Mouse (Mus musculus) heart, embryonic 13.5 days (tissue): Measurements from ENCODE around the gene Myf6. TPM values are rescaled to one million over a fixed set of nuclear protein-coding genes. Genes with fewer than 3 reads are reported as not detected.

ENCODE experiments used
- ATAC-seq: fragments of 200-750 bp; cut with Nextera tagmentation; 2 replicates; pipeline ENCODE4 v1.8.0; 2017; ENCODE audit warnings: moderate TSS enrichment; ENCODE audit not compliant: insufficient number of reproducible peaks, low FRiP score, low TSS enrichment; ENCODE audit errors: extremely low read depth
- H3K27ac ChIP-seq: fragments of 300-500 bp; sonication (generic); replicated peaks from 2 replicates; pipeline ENCODE4 v1.5.1; 2015; ENCODE audit warnings: moderate library complexity, mild to moderate bottlenecking, inconsistent platforms
- H3K27me3 ChIP-seq: fragments of 300-500 bp; sonication (generic); replicated peaks from 2 replicates; pipeline ENCODE4 v1.6.1; 2015; ENCODE audit warnings: mild to moderate bottlenecking, inconsistent platforms
- H3K36me3 ChIP-seq: fragments of 300-500 bp; sonication (generic); 2 replicates; pipeline ENCODE4 v1.6.1; 2015; ENCODE audit warnings: mild to moderate bottlenecking, inconsistent platforms
- H3K4me1 ChIP-seq: fragments of 300-500 bp; sonication (generic); 2 replicates; pipeline ENCODE4 v1.6.1; 2015; ENCODE audit warnings: inconsistent platforms
- H3K4me2 ChIP-seq: fragments of 300-500 bp; sonication (generic); 2 replicates; pipeline ENCODE4 v1.6.1; 2015; ENCODE audit warnings: inconsistent platforms, mild to moderate bottlenecking, moderate library complexity
- H3K4me3 ChIP-seq: fragments of 300-500 bp; sonication (generic); 2 replicates; pipeline ENCODE4 v1.5.1; 2015; ENCODE audit warnings: moderate library complexity, mild to moderate bottlenecking, inconsistent platforms
- H3K9ac ChIP-seq: fragments of 300-500 bp; sonication (generic); 2 replicates; pipeline ENCODE4 v1.6.1; 2015; ENCODE audit warnings: inconsistent platforms, mild to moderate bottlenecking, moderate library complexity
- H3K9me3 ChIP-seq: fragments of 300-500 bp; sonication (generic); 2 replicates; pipeline ENCODE4 v1.6.1; 2016; ENCODE audit warnings: inconsistent platforms
- WGBS: fragments of 180-500 bp; shearing (Covaris S2); methylation state at CpG from one replicate; pipeline ENCODE4 v1.1.7; 2015; ENCODE audit warnings: mixed read lengths; 5-methylcytosine and 5-hydroxymethylcytosine counted together
- polyA plus RNA-seq: library from polyadenylated mRNA; unstranded; fragments of >200 nt; fragmentation: Nextera tagmentation; extraction: Ambion mirVana; gene quantifications from 2 replicates; pipeline ENCODE4 v1.2.1, GENCODE M21; 2015

Myf6 gene
- polyA plus RNA-seq, 1 experiment from 2014 or later: 0.37 TPM

- no peaks in the 10 kb centered on the region for H3K9me3 ChIP-seq
- no peak overlapping the region for H3K27ac ChIP-seq
- peak overlapping the region; percentile 40 for H3K4me3 ChIP-seq
- H3K4me1 ChIP-seq: peaks cover 15% of the 10 kb centered on the region
- H3K9ac ChIP-seq: peak overlapping the region; percentile 74
- H3K36me3 ChIP-seq: no peaks in the 10 kb centered on the region
- ATAC-seq: no peak
- H3K27me3 ChIP-seq: no peaks in the 10 kb centered on the region
- WGBS: 31% methylated on average over 18 of the region's 18 CpGs
- H3K4me2 ChIP-seq: peak overlapping the region; percentile 67
Measured at GRCm38 (mm10) chr10:107492867-107493579, 1.5 kb downstream of the Myf6 start.

GRCm38 (mm10) chr10:107488654-107489315, 5.8 kb downstream of the Myf6 start:
- H3K27me3 ChIP-seq: no peaks in the 10 kb centered on the region
- H3K4me2 ChIP-seq: peak overlapping the region; percentile 47
- no peaks in the 10 kb centered on the region for H3K9me3 ChIP-seq
- H3K27ac ChIP-seq: no peak overlapping the region
- no peak overlapping the region for H3K4me3 ChIP-seq
- peaks cover 2% of the 10 kb centered on the region; the same call in 1 of the 2 replicates for H3K4me1 ChIP-seq
- H3K36me3 ChIP-seq: no peaks in the 10 kb centered on the region
- ATAC-seq: no peak
- 30% methylated on average over 12 of the region's 12 CpGs for WGBS
- 0 out of 2 replicates have a peak overlapping the region, but pooled peaks have one; percentile 2 for H3K9ac ChIP-seq

GRCm38 (mm10) chr10:107486770-107487169, 7.8 kb downstream of the Myf6 start:
- H3K9me3 ChIP-seq: no peaks in the 10 kb centered on the region
- no peak overlapping the region for H3K4me2 ChIP-seq
- no peak for ATAC-seq
- H3K27ac ChIP-seq: no peak overlapping the region
- WGBS: 63% methylated on average over 12 of the region's 12 CpGs
- no peaks in the 10 kb centered on the region for H3K36me3 ChIP-seq
- no peak overlapping the region for H3K4me3 ChIP-seq
- H3K9ac ChIP-seq: no peak overlapping the region
- H3K27me3 ChIP-seq: no peaks in the 10 kb centered on the region
- no peaks in the 10 kb centered on the region for H3K4me1 ChIP-seq

- H3K9ac ChIP-seq: no peak within 1 kb of the TSS
- no peaks in the 10 kb centered on the region for H3K4me1 ChIP-seq
- H3K36me3 ChIP-seq: no peaks in the 10 kb centered on the region
- no peaks in the 10 kb centered on the region for H3K27me3 ChIP-seq
- no peak within 1 kb of the TSS for H3K4me2 ChIP-seq
- H3K9me3 ChIP-seq: no peaks in the 10 kb centered on the region
- WGBS: 53% methylated on average over 8 of the region's 8 CpGs
- no peak within 1 kb of the TSS for H3K4me3 ChIP-seq
- ATAC-seq: no peak
- no peak within 1 kb of the TSS for H3K27ac ChIP-seq
Measured at GRCm38 (mm10) chr10:107485870-107486269, 8.7 kb downstream of the Myf6 start, which contains the start of gene Myf5. Gene Myf5 (minus strand): TSS chr10:107486134.

GRCm38 (mm10) chr10:107484050-107484449, 10.5 kb downstream of the Myf6 start:
- ATAC-seq: no peak
- no peaks in the 10 kb centered on the region for H3K9me3 ChIP-seq
- peak overlapping the region; percentile 22; the same call in 1 of the 2 replicates for H3K4me2 ChIP-seq
- H3K4me1 ChIP-seq: no peaks in the 10 kb centered on the region
- H3K9ac ChIP-seq: no peak overlapping the region
- H3K36me3 ChIP-seq: no peaks in the 10 kb centered on the region
- WGBS: 64% methylated on average over 10 of the region's 10 CpGs
- no peaks in the 10 kb centered on the region for H3K27me3 ChIP-seq
- no peak overlapping the region for H3K4me3 ChIP-seq
- H3K27ac ChIP-seq: no peak overlapping the region

- ATAC-seq: no peak
- no peaks in the 10 kb centered on the region for H3K36me3 ChIP-seq
- no peak overlapping the region for H3K4me2 ChIP-seq
- H3K4me1 ChIP-seq: no peaks in the 10 kb centered on the region
- H3K9me3 ChIP-seq: no peaks in the 10 kb centered on the region
- no peak overlapping the region for H3K4me3 ChIP-seq
- no peak overlapping the region for H3K9ac ChIP-seq
- no peak overlapping the region for H3K27ac ChIP-seq
- H3K27me3 ChIP-seq: no peaks in the 10 kb centered on the region
- WGBS: 37% methylated on average over 2 of the region's 2 CpGs
Measured at GRCm38 (mm10) chr10:107473497-107473896, 21.0 kb downstream of the Myf6 start.

GRCm38 (mm10) chr10:107471712-107472111, 22.8 kb downstream of the Myf6 start:
- Histone ChIP-seq H3K4me1 (no peaks in the 10 kb centered on the region), H3K36me3 (no peaks in the 10 kb centered on the region), H3K9me3 (no peaks in the 10 kb centered on the region), H3K9ac (no peak overlapping the region), H3K4me3 (no peak overlapping the region), H3K4me2 (no peak overlapping the region), H3K27ac (no peak overlapping the region), H3K27me3 (no peaks in the 10 kb centered on the region)
- ATAC-seq: no peak
- 79% methylated on average over 5 of the region's 5 CpGs for WGBS

- Histone ChIP-seq H3K27ac (no peak overlapping the region), H3K27me3 (no peaks in the 10 kb centered on the region), H3K4me2 (no peak overlapping the region), H3K4me3 (no peak overlapping the region), H3K36me3 (no peaks in the 10 kb centered on the region), H3K9me3 (no peaks in the 10 kb centered on the region), H3K4me1 (no peaks in the 10 kb centered on the region), H3K9ac (no peak overlapping the region)
- no peak for ATAC-seq
- 42% methylated on average over 7 of the region's 7 CpGs for WGBS
Measured at GRCm38 (mm10) chr10:107467819-107468218, 26.7 kb downstream of the Myf6 start.

GRCm38 (mm10) chr10:107449496-107450330, 44.8 kb downstream of the Myf6 start:
- no peak for ATAC-seq
- Histone ChIP-seq H3K9ac (no peak overlapping the region), H3K27ac (no peak overlapping the region), H3K4me3 (no peak overlapping the region), H3K9me3 (no peaks in the 10 kb centered on the region), H3K4me1 (no peaks in the 10 kb centered on the region), H3K36me3 (no peaks in the 10 kb centered on the region), H3K4me2 (no peak overlapping the region), H3K27me3 (no peaks in the 10 kb centered on the region)
- WGBS: 79% methylated on average over 5 of the region's 5 CpGs
